Mouse (Mus musculus): ENCODE measurements around the gene Col13a1. TPM values are rescaled to one million over a fixed set of nuclear protein-coding genes. Genes with fewer than 3 reads are reported as not detected.

Col13a1 gene
- total RNA-seq, 2 experiments from 2014 or later: 1.0 to 1.3 TPM

Other genes starting within 250 kb of the Col13a1 start
- gene H2afy2, start 195.0 kb downstream of the Col13a1 start, total RNA-seq (2021): 1 to 10 TPM in 1 of 2 experiments, under 1 TPM in 1; 0.52 to 1.0 TPM
- not detected for gene Neurog3, start 154.0 kb upstream of the Col13a1 start, total RNA-seq (2021)
- gene Fam241b, start 164.8 kb upstream of the Col13a1 start, total RNA-seq (2021): under 1 TPM; 0.42 to 0.54 TPM